Mouse (Mus musculus) cerebellum, adult 9-11 months (tissue): ENCODE data around the gene Ccpg1.

ENCODE experiments used
- DNase-seq: peaks from one replicate; pipeline ENCODE4 v3.0.0; 2022

The Ccpg1 gene

GRCm38 (mm10) chr9:73048927-73049326 is 63.7 kb downstream of the Ccpg1 start:
- no peak for DNase-seq

GRCm38 (mm10) chr9:73049833-73050232 is 64.6 kb downstream of the Ccpg1 start:
- DNase-seq = no peak

- no peak for DNase-seq
Measured at GRCm38 (mm10) chr9:73050606-73051005, 65.4 kb downstream of the Ccpg1 start.

- no peak for DNase-seq
Measured at GRCm38 (mm10) chr9:73055441-73055911, 70.2 kb downstream of the Ccpg1 start.

- no peak for DNase-seq
Measured at GRCm38 (mm10) chr9:73059224-73059623, 74.0 kb downstream of the Ccpg1 start.

- DNase-seq = no peak
Measured at GRCm38 (mm10) chr9:73063621-73064290, 78.5 kb downstream of the Ccpg1 start.
